Mouse (Mus musculus) thymus, postnatal 10 days (tissue): Measurements from ENCODE around the gene Zdhhc24.
A peak's percentile ranks its signal among the peaks of the same experiment; 100 is the strongest.
"Not testable (repeated sequence)": the region's sequence is repeated elsewhere in the genome, so short reads cannot be mapped to it uniquely, and the experiment has no call there.

ENCODE experiments used
- DNase-seq, 2 experiments: peaks; one replicate each; pipeline ENCODE4 v3.0.0; 2021; ENCODE audit warnings: low spot score in 2 of 2

Zdhhc24 gene

DNA sequence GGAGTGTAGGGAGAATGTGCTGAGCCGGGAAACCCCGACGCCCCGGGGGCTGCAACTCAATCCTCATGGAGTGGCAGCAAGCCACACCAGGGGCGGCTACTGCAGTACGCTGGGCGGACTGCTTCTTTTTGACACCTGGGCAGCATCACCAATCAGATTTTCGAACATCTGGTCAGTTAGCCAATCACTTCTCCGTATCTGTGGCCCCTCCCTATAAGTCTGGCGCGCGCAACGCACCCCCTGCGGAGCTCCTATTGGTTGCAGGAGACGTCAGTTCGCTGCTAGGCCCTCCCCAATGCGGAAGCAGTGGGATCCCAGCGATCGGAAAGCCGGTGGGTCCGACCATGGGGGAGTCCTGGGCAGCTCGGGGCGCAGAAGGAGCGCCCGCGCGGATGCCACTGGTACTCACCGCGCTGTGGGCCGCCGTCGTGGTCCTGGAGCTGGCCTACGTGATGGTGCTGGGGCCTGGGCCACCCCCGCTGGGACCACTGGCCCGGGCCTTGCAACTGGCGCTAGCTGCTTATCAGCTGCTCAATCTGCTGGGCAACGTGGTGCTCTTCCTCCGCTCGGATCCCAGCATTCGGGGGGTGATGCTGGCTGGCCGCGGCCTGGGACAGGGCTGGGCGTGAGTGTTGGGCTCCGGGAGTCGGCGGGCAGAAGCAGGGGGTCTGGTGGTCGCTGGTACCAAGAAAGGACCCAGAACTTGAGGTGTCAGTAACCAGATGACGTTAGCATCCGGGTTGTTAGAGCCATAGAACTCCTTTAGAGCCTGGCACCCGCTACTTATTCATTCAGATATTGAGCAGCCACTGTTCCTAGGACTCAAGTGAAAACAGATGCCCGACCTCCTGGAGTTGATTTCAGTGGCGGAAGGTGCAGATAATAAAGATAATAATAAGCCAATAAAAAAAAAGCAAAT is at the start of gene Zdhhc24:
Gene Zdhhc24, plus strand, starts transcription at position 264 of the 919 bp plus-strand sequence.
- DNase-seq, result peak; percentile 93 to 96

DNA sequence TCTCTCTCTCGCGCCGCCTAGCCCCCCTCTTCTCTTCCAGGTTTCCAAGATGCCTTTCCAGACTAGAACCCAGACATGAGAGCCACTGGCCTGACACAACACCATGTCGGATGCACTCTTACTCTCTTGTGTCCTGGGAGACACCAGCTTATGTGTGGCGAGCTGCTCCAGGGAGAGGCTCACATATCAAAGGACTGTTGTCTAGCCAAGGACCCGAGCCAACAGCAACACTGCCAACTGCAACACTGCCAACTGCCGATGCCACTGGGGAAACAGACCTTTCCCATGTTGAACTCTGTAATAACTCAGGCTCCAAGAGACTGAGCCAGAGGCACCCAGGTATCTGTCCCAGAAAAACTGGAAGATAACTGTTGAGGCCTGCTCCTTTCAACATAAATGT is 49.3 kb upstream of the Zdhhc24 start:
- DNase-seq, result no peak

DNA sequence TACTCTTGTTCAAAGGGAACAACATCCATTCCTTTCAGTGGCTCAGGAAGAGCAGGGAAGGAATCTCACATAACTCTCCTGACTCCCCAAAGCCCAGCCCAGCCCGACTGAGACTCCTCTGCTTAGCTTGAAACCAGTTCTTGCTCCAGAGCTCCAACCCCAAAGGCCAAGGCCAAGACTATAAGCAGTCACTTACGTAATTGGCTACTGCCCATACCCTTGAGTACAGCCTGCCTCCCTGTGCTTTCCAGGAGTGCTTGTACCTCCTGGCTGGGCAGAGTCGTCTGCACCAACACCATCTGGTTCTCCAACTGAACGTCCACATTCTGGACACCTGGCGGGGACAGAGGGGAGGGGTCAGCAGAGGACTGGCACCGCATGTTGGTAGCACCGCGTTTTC is 44.5 kb upstream of the Zdhhc24 start:
- no peak for DNase-seq

DNA sequence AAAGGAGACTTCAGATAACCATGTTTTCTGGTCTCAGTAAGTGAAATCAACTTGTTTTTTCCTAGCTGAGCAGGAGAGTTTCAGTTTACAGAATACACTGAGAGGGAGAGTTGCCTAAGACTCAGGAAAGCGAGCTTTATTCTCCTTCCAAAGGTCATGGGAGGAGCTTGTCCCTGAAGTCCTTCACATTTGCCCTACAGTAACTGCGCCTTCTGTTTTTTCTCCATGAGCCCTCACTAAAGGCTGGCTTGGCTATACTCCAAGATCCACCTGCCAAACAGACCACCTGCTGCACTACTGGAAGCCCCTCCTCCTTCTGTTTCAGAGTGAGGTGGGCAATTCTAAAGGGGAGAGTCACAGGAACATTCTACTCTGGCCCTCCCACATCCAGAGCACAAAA is 42.4 kb upstream of the Zdhhc24 start:
- DNase-seq, result no peak

DNA sequence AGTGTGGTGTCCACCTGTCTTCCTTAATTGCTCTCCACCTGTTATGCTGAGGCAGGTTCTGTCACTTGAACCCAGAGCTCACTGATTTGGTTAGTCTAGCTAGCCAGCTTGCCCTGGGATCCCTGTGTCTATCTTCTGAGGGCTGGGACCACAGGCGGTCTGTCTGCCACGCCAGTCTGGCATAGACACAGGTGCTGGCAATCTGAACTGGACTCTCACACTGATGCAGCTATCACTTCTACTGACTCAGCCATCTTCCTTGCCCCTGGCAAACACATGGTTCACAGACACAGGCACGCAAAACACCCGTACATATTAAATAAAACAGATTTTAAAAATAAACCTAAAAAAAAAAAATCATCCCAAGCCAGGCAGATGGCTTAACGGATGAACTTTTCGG is 41.4 kb upstream of the Zdhhc24 start:
- DNase-seq, result no peak

DNA sequence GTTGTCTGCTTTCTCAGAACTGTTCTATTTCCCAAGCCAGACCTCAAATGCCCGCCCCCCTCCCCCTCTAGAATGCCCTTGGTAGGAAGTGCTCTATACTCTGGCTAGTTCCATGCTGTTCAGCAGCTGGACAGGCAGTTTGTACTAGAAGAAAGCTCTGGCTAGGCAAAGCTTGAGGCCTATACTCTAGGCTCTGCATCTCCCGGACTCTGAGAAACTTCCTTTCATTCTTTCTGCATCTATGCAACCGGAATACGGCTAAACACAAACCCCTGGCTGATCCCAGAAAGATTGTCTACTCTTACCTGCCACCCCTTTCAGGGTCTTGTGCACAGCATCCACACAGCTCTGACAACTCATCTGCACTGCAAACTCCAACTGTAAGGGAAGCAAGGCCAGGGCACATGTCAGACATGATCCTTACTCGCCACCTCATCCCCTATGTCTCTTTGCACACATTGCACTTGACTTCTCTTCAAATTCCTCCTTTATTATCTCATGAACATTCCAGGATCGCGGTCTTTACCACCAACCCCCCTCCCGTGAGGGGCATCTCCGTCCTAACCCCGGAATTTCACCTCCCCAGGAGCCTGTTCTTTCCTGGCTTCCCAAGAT is 39.8 kb upstream of the Zdhhc24 start:
- no peak for DNase-seq

DNA sequence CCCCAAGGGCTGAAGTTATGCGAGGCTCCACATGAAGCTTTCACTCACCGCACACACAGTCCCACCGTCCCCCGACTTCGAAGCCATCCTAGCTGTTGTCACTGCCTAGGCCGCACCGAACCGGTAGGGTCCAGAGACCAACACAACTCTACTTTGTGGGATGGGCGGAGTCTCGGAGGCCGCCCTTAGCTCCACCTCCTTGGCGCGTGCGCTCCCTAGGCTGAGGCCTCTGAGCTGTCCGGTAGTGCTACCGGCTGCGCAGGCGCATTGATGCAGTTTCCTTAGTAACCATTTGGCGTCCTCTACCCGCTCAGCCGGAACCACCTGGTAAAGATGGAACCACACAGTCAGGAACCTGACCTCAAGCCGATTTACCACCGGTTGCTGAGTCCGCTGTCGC is 39.3 kb upstream of the Zdhhc24 start, which contains the start of the genes Ccs and Ccdc87:
Gene Ccs, minus strand, starts transcription at position 184 of the 400 bp plus-strand sequence.
Gene Ccdc87, plus strand, starts transcription at position 218 of the 400 bp plus-strand sequence.
- DNase-seq, result peak; percentile 91 to 93

DNA sequence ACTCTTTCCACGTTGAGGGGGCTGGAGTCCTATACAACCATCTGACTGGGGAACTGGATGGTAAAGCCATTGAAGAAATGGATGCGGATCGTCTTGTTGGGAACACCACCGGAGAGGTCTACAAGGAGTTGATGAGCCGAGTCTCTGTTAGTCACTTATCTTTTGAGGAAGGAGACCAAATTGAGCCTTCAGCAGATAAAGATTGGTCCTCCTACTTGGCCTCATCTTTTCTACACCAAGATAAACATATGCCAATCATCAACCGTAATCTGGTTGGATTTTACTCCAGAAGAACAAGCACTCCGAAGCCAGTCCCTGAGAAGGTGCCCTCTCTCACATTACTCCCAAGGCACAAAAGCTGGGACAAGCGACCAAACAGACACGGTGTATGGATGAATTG is 37.6 kb upstream of the Zdhhc24 start:
- DNase-seq, result no peak

DNA sequence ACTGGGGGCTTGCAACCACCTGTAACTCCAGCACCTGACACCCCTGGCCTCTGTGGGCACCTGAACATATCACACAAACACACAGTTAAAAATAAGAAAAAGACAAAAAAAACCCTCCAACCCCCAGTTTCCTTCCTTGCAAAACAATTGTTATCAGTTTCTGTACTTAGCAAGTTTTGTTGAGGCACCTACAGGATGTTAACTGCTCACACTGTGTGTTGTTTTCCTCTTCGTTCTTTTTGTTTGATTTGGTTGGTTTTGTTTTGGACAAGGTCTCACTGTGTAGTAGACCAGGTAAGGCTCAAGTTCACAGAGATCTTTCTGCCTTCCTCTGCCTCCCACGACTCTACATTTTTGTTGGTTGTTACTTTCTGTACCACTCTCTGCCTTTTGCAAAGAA is 35.9 kb upstream of the Zdhhc24 start:
- no peak for DNase-seq

DNA sequence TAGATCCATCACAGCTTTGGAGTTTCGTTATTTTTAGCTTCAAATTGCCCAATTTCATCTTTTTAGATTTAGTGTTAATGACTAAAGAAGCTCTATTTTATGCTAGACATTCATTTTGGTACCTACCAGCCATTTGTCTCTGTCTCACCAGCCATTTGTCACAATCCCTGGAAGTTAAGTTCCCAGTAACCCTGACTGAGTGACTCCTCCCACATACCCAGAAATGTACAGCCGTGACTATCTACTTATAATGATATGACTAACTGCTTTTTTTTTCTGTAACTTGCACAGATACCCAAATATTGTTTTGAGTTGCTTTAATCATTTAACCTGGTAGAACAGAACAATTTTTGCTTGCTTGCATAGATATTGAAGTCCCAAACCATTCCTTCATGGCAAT is 32.6 kb upstream of the Zdhhc24 start:
- no peak for DNase-seq

DNA sequence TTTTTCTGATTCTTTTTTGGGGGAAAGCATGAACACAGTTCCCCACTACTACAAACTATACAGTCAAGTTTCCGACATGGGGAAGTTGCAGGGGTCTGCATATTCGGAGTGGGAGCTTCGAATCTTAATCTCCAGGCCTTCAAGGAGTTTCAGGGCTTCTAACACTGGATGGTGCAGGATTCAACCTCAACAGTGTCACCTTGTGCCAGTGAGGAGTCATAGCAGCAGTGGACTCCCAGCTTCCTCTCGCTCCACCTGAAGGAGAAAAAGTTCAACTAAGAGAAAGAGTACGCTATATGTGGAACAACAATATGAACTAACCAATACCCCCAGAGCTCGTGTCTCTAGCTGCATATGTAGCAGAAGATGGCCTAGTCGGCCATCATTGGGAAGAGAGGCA is 31.0 kb upstream of the Zdhhc24 start:
- peak in 1 of 2 experiments; percentile 33 for DNase-seq

DNA sequence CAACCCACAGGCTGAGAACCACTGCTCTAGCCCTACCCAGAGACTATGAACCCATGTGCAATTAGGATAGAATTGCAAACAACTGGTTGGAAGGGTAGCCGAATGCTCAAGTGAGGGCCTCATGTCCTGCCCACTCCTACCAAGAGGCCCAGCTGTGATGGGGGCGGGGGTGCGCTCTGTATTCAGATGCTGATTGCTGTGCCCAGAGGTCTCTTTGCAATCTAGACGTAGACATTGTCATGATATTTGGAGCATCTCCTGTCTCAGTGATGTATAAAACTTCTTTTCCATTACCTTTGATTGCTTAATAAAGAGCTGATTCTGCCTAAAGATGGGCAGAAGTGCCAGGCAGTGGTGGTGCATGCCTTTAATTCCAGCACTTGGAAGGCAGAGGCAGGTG is 28.7 kb upstream of the Zdhhc24 start:
- DNase-seq, result no peak

DNA sequence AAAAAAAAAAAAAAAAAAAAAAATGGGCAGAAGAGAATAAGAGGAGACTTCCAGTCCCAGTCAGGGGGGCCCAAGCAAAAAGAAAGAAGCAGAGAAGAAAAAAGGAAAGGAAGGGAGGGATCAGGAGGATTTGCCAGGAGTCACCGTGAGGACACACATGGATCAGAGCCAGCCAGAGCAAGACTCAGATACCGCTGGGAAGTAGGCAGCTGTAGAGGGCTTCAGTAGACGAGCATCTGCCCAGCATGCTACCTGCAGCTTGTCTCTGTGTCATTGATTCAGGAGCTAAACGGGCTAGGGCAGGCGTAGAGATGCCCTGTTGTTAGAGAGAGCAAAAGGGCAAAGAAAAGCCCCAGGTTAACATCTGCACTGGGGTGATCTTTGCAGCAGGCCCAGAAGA is 28.2 kb upstream of the Zdhhc24 start:
- DNase-seq, result no peak

DNA sequence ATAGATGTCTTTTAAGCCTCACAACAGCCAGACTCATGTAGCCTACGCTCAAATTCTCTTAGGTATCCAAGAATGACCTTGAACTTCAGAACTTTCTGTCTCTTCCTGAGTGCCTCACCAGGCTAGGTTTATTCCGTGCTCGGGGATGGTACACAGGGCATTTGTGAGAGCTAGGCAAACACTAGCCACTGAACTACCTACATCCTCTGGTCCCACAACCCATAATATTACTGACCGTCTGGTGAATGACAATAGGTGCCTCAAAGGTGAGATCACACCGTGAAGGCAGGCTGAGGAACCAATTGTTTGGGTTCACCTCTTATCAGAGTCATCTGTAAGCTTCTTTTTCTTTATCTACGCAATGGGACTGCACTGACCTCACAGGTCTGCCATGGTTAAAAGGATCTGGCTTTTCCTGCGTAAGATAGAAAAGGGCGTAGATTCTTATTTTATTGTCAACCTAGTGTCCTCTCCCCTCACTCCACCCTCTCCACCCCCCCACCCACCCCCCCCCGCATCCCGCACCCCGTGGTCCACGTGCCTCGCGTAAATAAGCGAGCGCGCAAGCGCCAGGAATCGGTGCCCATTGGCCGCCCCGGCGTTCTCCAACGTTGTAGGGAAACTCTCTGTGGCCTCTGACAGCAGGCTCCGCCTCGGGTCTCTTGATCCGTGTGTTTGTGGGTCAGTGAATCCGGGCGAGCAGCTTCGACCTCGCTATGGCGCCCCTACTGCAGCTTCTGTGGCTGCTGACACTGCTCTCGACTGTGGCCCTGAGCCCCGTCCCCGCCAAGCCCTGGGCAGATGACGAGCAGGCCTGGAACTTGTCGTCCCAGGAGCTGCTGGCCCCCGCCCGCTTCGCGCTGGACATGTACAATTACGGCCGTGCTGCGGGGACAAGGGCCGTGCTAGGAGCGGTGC is 23.7 kb upstream of the Zdhhc24 start, which contains the start of gene Ctsf:
Gene Ctsf, plus strand, starts transcription at position 579 of the 918 bp plus-strand sequence.
- DNase-seq, result no peak

DNA sequence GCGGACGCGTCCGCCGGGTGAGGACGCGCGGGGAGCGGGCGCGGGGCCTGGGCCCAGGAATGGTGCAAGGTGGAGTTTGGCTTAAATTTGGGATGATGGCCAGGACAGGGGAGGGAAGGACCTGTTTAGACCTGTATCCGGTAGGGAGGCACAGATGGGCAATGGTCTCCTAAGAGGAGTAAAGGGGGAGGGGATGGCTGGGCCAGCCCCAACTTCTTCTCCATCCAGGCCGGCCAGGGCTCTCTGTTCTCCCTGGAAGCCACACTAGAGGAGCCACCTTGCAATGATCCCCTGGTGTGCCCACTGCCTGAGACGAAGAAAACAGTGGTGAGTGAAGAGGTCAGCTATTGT is 23.0 kb upstream of the Zdhhc24 start:
- no peak for DNase-seq

DNA sequence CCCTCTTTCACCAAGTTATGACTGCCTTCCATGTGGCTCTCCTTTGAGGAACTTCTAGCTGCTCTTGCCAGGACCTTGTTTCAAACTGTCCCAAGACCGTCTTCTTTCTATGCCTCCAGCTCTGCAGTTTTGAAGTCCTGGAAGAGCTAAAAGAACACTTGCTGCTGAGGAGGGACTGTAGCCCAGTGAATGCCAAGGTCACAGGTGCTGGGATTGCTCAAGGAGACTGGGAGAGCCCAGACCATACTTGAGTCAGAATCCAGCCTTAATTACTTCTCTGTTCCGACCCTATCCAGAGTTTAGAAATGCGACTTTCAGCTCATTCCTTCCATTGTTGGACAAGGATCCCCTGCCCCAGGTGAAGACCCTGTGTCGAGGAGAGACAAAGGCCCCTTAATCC is 22.5 kb upstream of the Zdhhc24 start:
- no peak for DNase-seq

DNA sequence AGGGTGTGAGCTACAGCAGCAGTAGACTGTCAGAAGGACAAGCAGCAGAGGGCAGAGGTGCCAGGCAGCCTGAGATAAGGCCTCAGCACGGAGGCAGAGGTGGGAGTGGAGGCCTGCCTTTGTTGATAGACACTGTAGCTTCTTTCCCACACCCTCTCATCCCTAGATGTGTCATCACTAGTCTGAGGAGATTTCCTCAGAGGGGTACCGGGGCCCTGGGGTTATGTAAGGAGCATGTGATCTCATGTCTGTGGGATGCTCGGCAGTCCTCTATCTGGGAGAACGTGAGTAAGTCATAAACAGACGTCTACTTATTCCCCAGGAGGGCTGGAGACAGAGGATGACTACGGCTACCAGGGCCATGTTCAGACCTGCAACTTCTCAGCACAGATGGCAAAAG is 19.4 kb upstream of the Zdhhc24 start:
- DNase-seq, result no peak

DNA sequence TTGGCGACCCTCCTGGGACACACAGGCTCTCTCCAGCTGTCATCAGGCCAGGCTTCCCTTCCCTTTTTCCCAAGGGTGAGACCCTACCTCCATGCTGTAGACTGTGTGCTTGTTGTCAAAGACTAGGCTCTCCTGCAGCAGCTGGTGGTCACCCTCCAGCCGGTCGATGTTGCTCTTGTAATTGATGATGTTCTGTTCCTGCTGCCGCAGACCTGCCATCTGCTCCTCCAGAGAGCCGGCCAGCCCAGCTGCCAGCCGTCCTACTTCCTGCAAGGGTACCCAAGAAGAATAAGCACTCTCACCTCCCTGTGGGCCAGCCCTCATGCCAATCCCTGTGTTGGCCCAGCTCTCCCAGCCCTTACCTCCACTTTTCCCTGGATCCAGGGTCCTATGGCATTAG is 15.4 kb upstream of the Zdhhc24 start:
- no peak for DNase-seq

DNA sequence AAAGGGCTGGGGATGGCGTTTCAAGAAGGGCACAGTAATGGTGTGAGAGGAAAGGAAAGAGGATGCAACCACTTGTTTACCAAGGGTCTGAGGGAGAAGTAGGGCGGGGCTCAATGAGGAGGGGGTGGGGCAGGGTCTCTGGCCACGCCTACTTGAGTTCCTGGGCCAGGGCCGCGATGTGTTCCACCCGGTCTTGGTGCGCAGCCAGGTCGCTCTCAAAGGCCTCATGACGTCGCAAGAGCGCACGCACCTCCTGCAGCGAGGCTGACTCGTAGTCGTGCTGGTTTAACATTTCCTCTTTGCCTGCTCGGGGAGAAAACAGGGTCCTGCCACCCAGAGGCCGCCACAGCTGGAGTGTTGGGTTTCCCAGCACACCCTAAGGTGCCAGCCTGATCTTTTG is 13.3 kb upstream of the Zdhhc24 start:
- DNase-seq, result peak in 1 of 2 experiments; percentile 8

DNA sequence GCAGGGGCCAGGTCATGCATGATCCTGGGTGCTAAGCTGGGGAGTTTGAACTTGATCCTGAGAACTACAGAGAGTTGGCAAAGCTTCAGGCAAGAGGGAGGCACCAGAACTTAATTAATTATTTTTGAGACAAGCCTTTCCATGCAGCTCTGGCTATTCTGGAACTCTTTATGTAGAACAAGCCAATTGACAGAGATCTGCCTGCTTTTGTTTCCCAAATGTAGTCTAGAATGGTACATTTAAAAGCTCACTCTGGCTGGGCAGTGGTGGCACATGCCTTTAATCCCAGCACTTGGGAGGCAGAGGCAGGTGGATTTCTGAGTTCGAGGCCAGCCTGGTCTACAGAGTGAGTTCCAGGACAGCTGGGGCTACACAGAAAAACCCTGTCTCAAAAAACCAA is 3.9 kb upstream of the Zdhhc24 start:
- not testable (repeated sequence) for DNase-seq

DNA sequence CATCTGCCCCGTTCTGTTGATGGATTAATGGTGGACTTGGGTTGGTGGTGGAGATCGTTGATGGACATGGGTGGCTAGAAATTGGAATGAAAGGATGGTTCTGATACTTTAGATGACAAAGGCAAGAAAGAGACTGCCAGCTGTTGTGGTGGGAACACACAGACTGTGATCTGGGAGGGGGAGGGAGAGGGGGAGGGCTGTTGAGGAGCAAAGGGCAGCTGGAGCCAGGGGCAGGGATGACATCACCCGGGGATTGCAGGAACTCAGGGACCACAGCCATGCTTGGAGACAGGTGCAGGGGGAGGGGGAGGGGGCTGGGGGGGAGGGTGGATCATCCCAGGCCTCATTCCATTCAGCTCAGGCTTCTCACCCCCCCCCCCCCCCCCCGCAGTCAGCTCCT is 2.2 kb upstream of the Zdhhc24 start:
- no peak for DNase-seq

DNA sequence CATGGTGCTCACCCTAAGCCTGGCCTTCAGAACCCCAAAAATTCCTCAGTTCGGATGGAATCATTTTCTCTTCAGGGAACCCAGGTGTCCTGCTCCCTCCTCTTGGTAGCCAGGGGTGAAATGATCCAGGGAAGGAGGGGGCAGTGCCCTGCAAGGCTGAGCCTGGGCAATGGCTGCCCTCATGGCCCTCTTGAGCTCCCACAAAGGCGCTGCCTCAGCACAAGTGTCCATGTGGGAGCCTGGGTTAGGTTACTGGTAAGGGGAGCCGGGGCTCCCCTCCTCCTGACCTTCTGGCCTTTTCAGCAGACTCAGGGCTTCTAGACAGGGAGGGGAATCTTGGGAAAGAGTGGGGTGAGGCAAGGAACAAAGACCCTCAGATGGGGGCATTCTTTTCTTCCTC is 1.7 kb upstream of the Zdhhc24 start:
- DNase-seq, result no peak
